Mouse (Mus musculus) retina, adult 2 months (tissue): ENCODE data around the gene Catsper2.
A peak's percentile ranks its signal among the peaks of the same experiment; 100 is the strongest.
"Not testable (repeated sequence)": the region's sequence is repeated elsewhere in the genome, so short reads cannot be mapped to it uniquely, and the experiment has no call there.

ENCODE experiments used
- DNase-seq: peaks from one replicate; pipeline ENCODE4 v3.0.0-alpha.2; 2012; ENCODE audit warnings: low read depth, low spot score

Gene Catsper2

GRCm38 (mm10) chr2:121434854-121435253 lies 21.3 kb upstream of the Catsper2 start:
- DNase-seq: no peak

- DNase-seq: no peak
Measured at GRCm38 (mm10) chr2:121425890-121426289, 12.3 kb upstream of the Catsper2 start.

GRCm38 (mm10) chr2:121423166-121423565 lies 9.6 kb upstream of the Catsper2 start:
- DNase-seq: no peak

- no peak for DNase-seq
Measured at GRCm38 (mm10) chr2:121418476-121418875, 4.9 kb upstream of the Catsper2 start.

- no peak for DNase-seq
Measured at GRCm38 (mm10) chr2:121416356-121416755, 2.8 kb upstream of the Catsper2 start.

GRCm38 (mm10) chr2:121415591-121415990 lies 2.0 kb upstream of the Catsper2 start:
- DNase-seq: no peak

- no peak for DNase-seq
Measured at GRCm38 (mm10) chr2:121415103-121415502, 1.5 kb upstream of the Catsper2 start.

- DNase-seq: no peak
Measured at GRCm38 (mm10) chr2:121414139-121414685, 620 bp upstream of the Catsper2 start.

GRCm38 (mm10) chr2:121412843-121413386 lies 677 bp downstream of the Catsper2 start:
- DNase-seq: no peak

GRCm38 (mm10) chr2:121408160-121408559 lies 5.4 kb downstream of the Catsper2 start:
- DNase-seq: peak; percentile 18

- DNase-seq: no peak
Measured at GRCm38 (mm10) chr2:121403296-121403695, 10.3 kb downstream of the Catsper2 start.

- peak; percentile 71 for DNase-seq
Measured at GRCm38 (mm10) chr2:121396624-121397023, 17.0 kb downstream of the Catsper2 start.

- DNase-seq: not testable (repeated sequence)
Measured at GRCm38 (mm10) chr2:121386961-121387575, 26.5 kb downstream of the Catsper2 start, which contains the start of gene Strc. Gene Strc, minus strand, starts transcription at chr2:121387168.

GRCm38 (mm10) chr2:121374766-121375165 lies 38.8 kb downstream of the Catsper2 start:
- DNase-seq: no peak

- no peak for DNase-seq
Measured at GRCm38 (mm10) chr2:121372266-121372665, 41.3 kb downstream of the Catsper2 start.

GRCm38 (mm10) chr2:121370921-121371320 lies 42.7 kb downstream of the Catsper2 start:
- DNase-seq: no peak

GRCm38 (mm10) chr2:121368831-121369230 lies 44.8 kb downstream of the Catsper2 start:
- no peak for DNase-seq

GRCm38 (mm10) chr2:121363656-121364055 lies 49.9 kb downstream of the Catsper2 start:
- no peak for DNase-seq

GRCm38 (mm10) chr2:121359461-121359860 lies 54.1 kb downstream of the Catsper2 start:
- no peak for DNase-seq

GRCm38 (mm10) chr2:121358381-121358780 lies 55.2 kb downstream of the Catsper2 start:
- peak; percentile 73 for DNase-seq

GRCm38 (mm10) chr2:121357961-121358360 lies 55.6 kb downstream of the Catsper2 start:
- no peak for DNase-seq

- DNase-seq: no peak
Measured at GRCm38 (mm10) chr2:121357494-121357893, 56.1 kb downstream of the Catsper2 start, which contains the start of gene Ckmt1. Gene Ckmt1, plus strand, starts transcription at chr2:121357714.
